Mouse (Mus musculus) liver, embryonic 12.5 days (tissue): ENCODE measurements around the gene Rab40b. TPM values are rescaled to one million over a fixed set of nuclear protein-coding genes. Genes with fewer than 3 reads are reported as not detected.
"Not testable (repeated sequence)": the region's sequence is repeated elsewhere in the genome, so short reads cannot be mapped to it uniquely, and the experiment has no call there.

Source experiments
- ATAC-seq: fragments of 200-750 bp; cut with Nextera tagmentation; 2 replicates; pipeline ENCODE4 v1.8.0; 2017; ENCODE audit warnings: moderate number of reproducible peaks, mild to moderate bottlenecking, moderate library complexity
- H3K27ac ChIP-seq: fragments of 300-500 bp; sonication (generic); 2 replicates; pipeline ENCODE4 v1.5.1; 2016; ENCODE audit warnings: mild to moderate bottlenecking
- H3K27me3 ChIP-seq: fragments of 300-500 bp; sonication (generic); replicated peaks from 2 replicates; pipeline ENCODE4 v1.6.1; 2016; ENCODE audit warnings: mild to moderate bottlenecking, moderate library complexity
- H3K36me3 ChIP-seq: fragments of 300-500 bp; sonication (generic); 2 replicates; pipeline ENCODE4 v1.6.1; 2016; ENCODE audit warnings: mild to moderate bottlenecking, moderate library complexity
- H3K4me1 ChIP-seq: fragments of 300-500 bp; sonication (generic); 2 replicates; pipeline ENCODE4 v1.6.1; 2016
- H3K4me2 ChIP-seq: fragments of 300-500 bp; sonication (generic); 2 replicates; pipeline ENCODE4 v1.6.1; 2016; ENCODE audit warnings: mild to moderate bottlenecking, moderate library complexity
- H3K4me3 ChIP-seq: fragments of 300-500 bp; sonication (generic); 2 replicates; pipeline ENCODE4 v1.5.1; 2016; ENCODE audit warnings: mild to moderate bottlenecking, moderate library complexity
- H3K9ac ChIP-seq: fragments of 300-500 bp; sonication (generic); 2 replicates; pipeline ENCODE4 v1.6.1; 2016; ENCODE audit warnings: mild to moderate bottlenecking, moderate library complexity
- H3K9me3 ChIP-seq: fragments of 300-500 bp; sonication (generic); replicated peaks from 2 replicates; pipeline ENCODE4 v1.6.1; 2016; ENCODE audit warnings: mild to moderate bottlenecking, moderate library complexity
- WGBS: fragments of 180-500 bp; shearing (Covaris S2); methylation state at CpG from one replicate; pipeline ENCODE4 v1.1.7; 2016; ENCODE audit not compliant: insufficient replicate concordance; 5-methylcytosine and 5-hydroxymethylcytosine counted together
- microRNA-seq: library from miRNA; unstranded; fragments of <30 nt; microRNA quantifications from one replicate; pipeline ENCODE4, GENCODE M21; 2017
- polyA plus RNA-seq: library from polyadenylated mRNA; unstranded; fragments of >200 nt; fragmentation: Nextera tagmentation; extraction: Ambion mirVana; gene quantifications from 2 replicates; pipeline ENCODE4 v1.2.1, GENCODE M21; 2016

The Rab40b gene
- polyA plus RNA-seq, 1 experiment from 2014 or later, result 0.87 TPM

- peaks cover 56% of the 10 kb centered on the region for H3K36me3 ChIP-seq
- H3K4me1 ChIP-seq, result 0 out of 2 replicates have a peak, but pooled peaks cover 7% of the 10 kb centered on the region
- no peaks in the 10 kb centered on the region for H3K27me3 ChIP-seq
- H3K4me2 ChIP-seq, result no peak overlapping the region
- H3K9me3 ChIP-seq, result no peaks in the 10 kb centered on the region
- WGBS, result 88% methylated on average over 5 of the region's 5 CpGs
- no peak overlapping the region for H3K27ac ChIP-seq
- H3K4me3 ChIP-seq, result no peak overlapping the region
- ATAC-seq, result no peak
- H3K9ac ChIP-seq, result no peak overlapping the region
Observed at GRCm38 (mm10) chr11:121326681-121327080, 61.4 kb downstream of the Rab40b start.

DNA sequence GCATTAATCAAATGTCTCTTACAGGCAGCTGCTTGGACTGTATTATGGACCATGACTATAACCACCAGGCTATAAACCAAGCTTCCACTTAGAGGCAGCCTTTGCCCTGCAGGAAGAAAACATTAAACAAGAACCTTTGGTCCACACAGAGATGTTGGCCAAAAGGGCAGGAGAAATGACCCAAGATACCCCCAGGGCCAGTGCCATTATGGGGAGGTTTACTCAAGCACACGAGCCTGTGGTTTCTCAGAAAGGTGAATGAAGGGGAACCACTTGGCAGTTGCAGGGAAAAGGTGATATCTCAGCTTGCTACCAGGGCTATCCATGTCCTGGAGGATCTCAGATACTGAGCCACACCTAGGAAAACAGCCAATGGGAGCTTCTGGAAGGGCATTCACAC lies 62.0 kb downstream of the Rab40b start:
- H3K9me3 ChIP-seq, result no peaks in the 10 kb centered on the region; the same call in 1 of the 2 replicates
- peaks cover 58% of the 10 kb centered on the region for H3K36me3 ChIP-seq
- no peak overlapping the region for H3K27ac ChIP-seq
- no peaks in the 10 kb centered on the region for H3K27me3 ChIP-seq
- H3K9ac ChIP-seq, result no peak overlapping the region
- no peak overlapping the region for H3K4me2 ChIP-seq
- 45% methylated on average over 1 of the region's 1 CpGs for WGBS
- H3K4me3 ChIP-seq, result no peak overlapping the region
- no peak for ATAC-seq
- H3K4me1 ChIP-seq, result 0 out of 2 replicates have a peak, but pooled peaks cover 7% of the 10 kb centered on the region

- peaks cover 82% of the 10 kb centered on the region for H3K36me3 ChIP-seq
- not testable (repeated sequence) for H3K4me1 ChIP-seq, H3K4me2 ChIP-seq, H3K27ac ChIP-seq, ATAC-seq, H3K4me3 ChIP-seq, H3K27me3 ChIP-seq, H3K9ac ChIP-seq
- H3K9me3 ChIP-seq, result peaks cover 10% of the 10 kb centered on the region; the same call in 1 of the 2 replicates
- 91% methylated on average over 6 of the region's 6 CpGs for WGBS
Observed at GRCm38 (mm10) chr11:121307712-121308111, 80.3 kb downstream of the Rab40b start.

DNA sequence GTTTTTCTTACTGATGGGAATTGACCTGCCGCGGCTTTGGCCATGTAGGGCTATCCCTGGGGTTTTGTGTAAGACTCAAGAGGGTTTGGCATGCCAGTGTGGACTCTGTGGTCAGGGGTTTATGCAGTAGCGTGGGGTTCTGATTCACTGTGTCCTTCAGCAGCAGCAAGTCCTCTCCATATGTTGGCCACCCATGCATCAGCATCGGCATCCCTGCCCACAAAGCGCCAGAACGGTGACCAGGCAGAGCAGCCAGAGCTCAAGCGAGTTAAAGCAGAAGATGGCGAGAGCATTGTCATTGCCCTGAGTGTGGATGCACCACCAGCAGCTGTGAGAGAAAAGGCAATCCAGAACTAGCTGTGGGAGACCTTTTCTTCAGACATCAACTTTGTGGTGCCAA lies 81.4 kb downstream of the Rab40b start:
- peaks cover 10% of the 10 kb centered on the region; the same call in 1 of the 2 replicates for H3K9me3 ChIP-seq
- 88% methylated on average over 8 of the region's 8 CpGs for WGBS
- no peak overlapping the region for H3K4me3 ChIP-seq
- H3K27me3 ChIP-seq, result no peaks in the 10 kb centered on the region
- H3K36me3 ChIP-seq, result peaks cover 93% of the 10 kb centered on the region
- H3K27ac ChIP-seq, result no peak overlapping the region
- H3K9ac ChIP-seq, result no peak overlapping the region
- H3K4me2 ChIP-seq, result no peak overlapping the region
- H3K4me1 ChIP-seq, result no peaks in the 10 kb centered on the region
- ATAC-seq, result no peak

Small RNA genes lying within 50 kb of the gene (microRNA-seq; reads per million reads assigned to microRNA genes)
- gene Mir7236, result not detected

Other genes with a start within 250 kb of the Rab40b start
- 0.31 and 0.44 TPM in 2 replicates for gene Tex19.1, start 242.1 kb downstream of the Rab40b start, polyA plus RNA-seq
- gene Uts2r, start 228.0 kb downstream of the Rab40b start, polyA plus RNA-seq, result not detected in 2 replicates
- 3.5 and 3.7 TPM in 2 replicates for gene Hexdc, start 183.8 kb downstream of the Rab40b start, polyA plus RNA-seq
- gene Ogfod3, start 183.5 kb downstream of the Rab40b start, polyA plus RNA-seq, result 16.7 and 17.0 TPM in 2 replicates
- gene Cybc1, start 158.9 kb downstream of the Rab40b start, polyA plus RNA-seq, result 22.4 and 25.2 TPM in 2 replicates
- gene Narf, start 151.0 kb downstream of the Rab40b start, polyA plus RNA-seq, result 120 and 121 TPM in 2 replicates
- 6.2 and 6.5 TPM in 2 replicates for gene Foxk2, start 128.3 kb downstream of the Rab40b start, polyA plus RNA-seq
- 29.4 and 31.1 TPM in 2 replicates for gene Wdr45b, start 33.8 kb downstream of the Rab40b start, polyA plus RNA-seq
- 20.5 and 21.6 TPM in 2 replicates for gene Fn3krp, start 33.1 kb upstream of the Rab40b start, polyA plus RNA-seq
- gene Fn3k, start 46.7 kb upstream of the Rab40b start, polyA plus RNA-seq, result 28.1 and 31.4 TPM in 2 replicates
- 30.1 and 30.2 TPM in 2 replicates for gene Tbcd, start 63.7 kb upstream of the Rab40b start, polyA plus RNA-seq
- gene Zfp750, start 131.1 kb upstream of the Rab40b start, polyA plus RNA-seq, result 0.24 and 0.35 TPM in 2 replicates